Mouse (Mus musculus): Measurements from ENCODE around the gene Nsun2.

GRCm38 (mm10) chr13:69537366-69537765, 3.8 kb downstream of the Nsun2 start:
- TF ChIP-seq CTCF (IDR thresholded peaks at IDR 0.05) (no peak), EP300 (IDR thresholded peaks at IDR 0.05; ENCODE audit: insufficient read depth, low read depth, low read length) (no peak)
